Mouse (Mus musculus): ENCODE data around the gene Heatr4.

DNA sequence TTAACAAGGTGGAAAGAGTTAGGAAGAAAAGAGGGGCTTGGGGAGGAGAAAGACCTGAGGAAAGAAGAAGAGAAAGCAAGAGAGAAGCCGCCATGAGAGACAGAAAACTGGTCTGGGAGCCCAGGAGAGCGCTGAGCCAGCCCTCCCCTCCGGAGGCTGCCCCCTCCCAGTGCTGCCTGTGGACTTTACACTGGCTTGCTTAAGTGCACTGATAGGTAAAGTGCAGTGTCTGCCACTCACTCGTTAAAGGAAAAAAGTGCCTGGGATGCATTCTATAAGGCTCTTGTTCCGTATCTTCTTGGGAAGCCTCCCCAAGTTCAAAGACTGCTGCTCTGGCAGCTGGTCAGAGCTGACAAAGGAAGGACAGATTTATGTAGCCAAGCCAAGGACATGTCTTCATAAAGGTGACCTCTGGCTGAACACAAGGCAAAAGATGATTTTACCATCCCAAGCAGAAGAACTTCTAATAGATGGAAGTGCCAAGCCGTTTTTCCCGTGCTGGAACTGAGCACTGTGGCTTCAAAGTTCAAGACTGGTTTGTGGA is 59.4 kb downstream of the Heatr4 start:
- TF ChIP-seq CTCF (IDR thresholded peaks at IDR 0.05; ENCODE audit: borderline replicate concordance, insufficient read depth, low read depth, low read length) (no peak), POLR2A (IDR thresholded peaks at IDR 0.05; ENCODE audit: borderline replicate concordance, insufficient read depth, low read length) (no peak)

Data from cerebellum, adult 2 months (tissue).